Mouse (Mus musculus) 416B (cell line): ENCODE measurements around the gene Chac1.

Source experiments
- DNase-seq: peaks from one replicate; pipeline ENCODE4 v3.0.0; 2011; ENCODE audit warnings: low read depth

Chac1 gene

DNA sequence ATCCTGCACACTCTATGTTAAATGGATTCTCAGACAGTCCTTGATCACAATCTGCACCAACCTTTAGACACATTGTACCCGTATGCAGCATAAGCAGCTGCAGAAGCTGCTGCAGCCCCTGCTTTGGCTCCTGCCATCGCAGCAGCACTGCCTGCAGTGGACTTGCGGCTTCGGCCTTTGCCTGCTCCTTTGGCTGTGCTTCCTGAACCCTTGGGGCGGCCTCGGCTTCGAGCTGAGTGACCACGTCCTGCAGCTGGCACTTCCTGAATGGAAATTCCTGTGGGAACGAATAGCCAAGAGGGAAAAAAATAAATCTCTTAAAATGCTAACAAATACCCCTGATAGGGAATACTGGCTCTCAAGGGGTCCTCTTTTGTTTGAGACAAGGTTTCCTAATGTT is 26.3 kb downstream of the Chac1 start:
- DNase-seq = no peak

DNA sequence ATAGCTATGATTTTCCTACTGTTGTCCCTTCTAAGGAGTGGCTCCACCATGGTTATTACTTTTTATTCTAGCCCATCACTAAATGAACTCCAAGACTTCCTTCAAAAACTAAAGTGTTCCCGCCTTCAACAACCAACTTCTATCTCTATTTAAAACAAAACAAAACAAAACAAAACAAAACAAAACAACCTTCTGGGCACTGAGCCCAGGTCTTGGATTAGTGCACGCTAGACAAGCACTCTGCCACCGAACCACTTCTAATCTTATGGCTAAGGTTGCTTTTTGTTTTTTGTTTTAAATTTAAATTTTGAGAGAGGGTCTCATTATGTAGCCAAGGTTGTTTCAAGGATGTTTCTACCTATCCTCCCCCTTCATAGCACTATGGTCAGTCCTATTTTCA is 26.8 kb downstream of the Chac1 start:
- no peak for DNase-seq

DNA sequence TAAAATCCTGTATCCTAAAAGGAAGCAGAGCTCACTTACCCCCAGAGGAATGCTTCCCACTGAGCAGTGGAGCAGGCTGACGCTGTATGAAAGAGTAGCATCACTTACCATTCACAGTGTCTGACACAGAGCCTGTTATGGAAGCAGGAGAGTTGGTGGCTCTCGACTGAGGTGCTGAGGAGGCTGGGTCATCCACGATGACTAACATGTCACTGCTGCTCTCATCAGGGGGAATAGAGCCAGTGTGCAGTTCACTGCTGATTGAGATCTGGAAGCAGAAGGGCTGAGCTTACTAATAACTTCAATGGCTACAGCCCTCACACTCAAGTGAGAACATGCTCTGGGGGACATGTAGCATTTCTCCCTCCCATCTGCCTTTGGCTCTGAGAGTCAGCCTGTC is 28.4 kb downstream of the Chac1 start:
- no peak for DNase-seq

DNA sequence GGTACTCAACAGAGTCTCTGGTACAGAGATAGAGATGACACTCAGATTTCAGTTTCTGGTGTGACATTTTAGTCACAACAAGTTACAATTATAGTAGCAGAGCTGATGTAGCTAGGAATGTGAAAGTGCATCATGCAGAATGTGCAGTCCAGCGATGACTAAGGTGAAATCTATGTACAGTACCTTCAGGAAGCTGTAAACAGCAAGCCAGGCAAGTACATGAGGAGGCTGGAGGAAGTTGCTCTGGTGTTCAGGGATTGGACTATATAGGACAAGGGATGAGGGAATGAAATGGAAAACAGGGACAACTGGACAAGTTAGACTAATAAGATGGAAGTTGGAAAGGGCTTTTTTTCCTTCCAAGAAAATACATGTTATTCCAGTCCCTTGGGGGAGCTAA is 37.2 kb downstream of the Chac1 start:
- DNase-seq = no peak

DNA sequence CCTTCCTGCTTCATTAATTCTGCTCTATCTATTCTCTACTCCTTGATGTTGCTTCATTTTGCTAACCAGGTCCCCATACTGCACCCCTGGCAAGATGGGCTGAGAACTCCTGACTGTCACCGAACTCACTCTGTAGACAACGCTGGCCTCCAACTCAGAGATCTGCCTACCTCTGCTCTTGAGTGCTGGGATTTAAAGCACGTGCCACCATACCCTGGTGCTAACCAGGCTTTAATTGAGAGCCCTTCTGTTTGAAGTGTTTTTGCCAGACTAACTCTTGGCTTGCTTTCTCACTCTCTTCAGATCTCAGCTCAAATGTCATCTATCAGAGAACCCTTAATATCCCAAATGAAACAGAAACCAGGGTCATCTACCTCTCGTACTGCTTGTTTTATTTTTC is 39.0 kb downstream of the Chac1 start:
- no peak for DNase-seq

DNA sequence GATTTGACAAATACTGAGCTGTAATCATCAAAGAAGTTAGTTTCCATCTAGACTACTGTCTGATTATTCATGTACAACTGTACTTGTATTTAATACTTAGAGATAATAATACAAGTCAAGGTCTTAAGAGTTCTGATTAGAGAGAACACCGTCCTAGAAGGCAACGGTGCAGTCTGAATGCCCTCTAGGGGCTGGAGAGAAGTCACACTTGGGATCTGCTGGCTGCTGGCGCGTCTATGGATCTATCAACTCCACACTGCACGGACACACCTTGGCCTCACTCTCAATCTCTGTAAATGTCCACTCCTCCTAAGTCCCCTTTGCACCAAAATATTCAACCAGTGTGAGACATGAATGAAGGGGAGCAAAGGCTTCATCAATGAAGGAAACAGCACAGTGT is 47.2 kb downstream of the Chac1 start:
- no peak for DNase-seq

DNA sequence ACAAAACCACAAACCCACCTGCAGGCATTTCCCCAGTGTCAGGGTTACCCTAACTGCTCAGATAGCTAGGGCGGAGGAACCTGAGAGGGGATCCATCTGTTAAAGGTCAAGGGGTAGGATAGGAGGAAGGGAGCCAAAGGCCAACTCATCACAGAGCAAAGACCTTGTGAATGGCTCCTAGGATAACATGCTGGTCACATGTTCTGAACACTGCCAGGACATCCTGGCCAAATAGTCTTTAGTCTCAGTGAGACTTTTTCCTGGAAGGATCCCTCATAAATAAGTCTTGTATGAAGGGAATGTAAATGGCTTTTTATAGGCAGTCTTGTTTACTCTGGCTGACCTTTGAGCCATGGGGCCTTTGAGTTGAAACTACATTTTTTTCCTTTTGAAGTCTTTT is 47.6 kb downstream of the Chac1 start:
- no peak for DNase-seq

DNA sequence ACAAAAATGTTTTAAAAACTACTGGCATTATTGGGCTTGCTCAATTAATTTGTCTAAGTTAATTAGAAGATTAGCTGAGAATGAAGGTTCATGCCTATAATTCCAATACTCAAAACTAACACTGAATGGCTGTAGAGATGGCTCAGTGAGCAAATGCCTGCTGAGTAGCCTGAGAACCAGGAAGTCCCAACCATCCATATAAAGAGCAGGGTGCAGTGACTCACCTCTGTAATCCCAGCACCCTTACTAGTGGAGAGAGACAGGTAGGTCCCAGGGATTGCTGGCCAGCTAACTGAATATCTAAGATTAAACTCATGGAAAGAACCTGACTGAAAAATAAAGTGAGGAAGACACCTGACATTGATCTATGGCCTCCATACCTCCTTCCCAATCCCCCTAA is 48.3 kb downstream of the Chac1 start:
- DNase-seq = no peak
